Mouse (Mus musculus): ENCODE data around the gene Pnpla5. TPM values are rescaled to one million over a fixed set of nuclear protein-coding genes. Genes with fewer than 3 reads are reported as not detected.

Pnpla5 gene
- total RNA-seq (2012; rRNA removed) (not detected in 2 replicates), total RNA-seq (2014; rRNA removed) (not detected in 2 replicates), polyA plus RNA-seq (2012; ENCODE audit: insufficient read length, low read depth) (not detected in 2 replicates)

- H3K9me3 ChIP-seq (replicated peaks; ENCODE audit: low read length) = no peaks in the 10 kb centered on the region
- no peak within 1 kb of the TSS for H3K4me2 ChIP-seq (ENCODE audit: insufficient read depth, low read depth, poor library complexity, severe bottlenecking)
- no peak for DNase-seq (ENCODE audit: extremely low read depth)
- dilution Hi-C loops (cut with MboI; ENCODE audit: extremely low pct_ligation_motif_present, extremely low pct_unique_long_range_greater_than_20kb, low sequenced_read_pairs) = no loop called here
- no peaks in the 10 kb centered on the region for H3K79me2 ChIP-seq (replicated peaks; ENCODE audit: control insufficient read depth, extremely low read depth, insufficient read depth, poor library complexity, severe bottlenecking)
- H3K36me3 ChIP-seq (replicated peaks in 1 of 2; ENCODE audit: control insufficient read depth in 1 of 2, insufficient read depth in 1 of 2, low read length in 1 of 2) = no peaks in the 10 kb centered on the region
- TF ChIP-seq EP300 (IDR thresholded peaks at IDR 0.05; ENCODE audit: low read length) (no peak), ETS1 (conservative IDR thresholded peaks at IDR 0.05; ENCODE audit: low read depth, low read length) (no peak), SIN3A (IDR thresholded peaks at IDR 0.05; ENCODE audit: low read length) (no peak), IRF4 (IDR thresholded peaks at IDR 0.05; ENCODE audit: low read depth, low read length) (no peak), GABPA (IDR thresholded peaks at IDR 0.05; ENCODE audit: insufficient replicate concordance, low read depth, low read length) (no peak), MAFK (IDR thresholded peaks at IDR 0.05; ENCODE audit: insufficient replicate concordance, low read length) (no peak)
- H3K4me3 ChIP-seq (replicated peaks in 1 of 3; ENCODE audit: low read depth in 2 of 3, low read length in 2 of 3, poor library complexity in 1 of 3) = no peak within 1 kb of the TSS
- peaks cover 57% of the 10 kb centered on the region for H3K27me3 ChIP-seq (replicated peaks)
- no peak within 1 kb of the TSS for H3K9ac ChIP-seq (ENCODE audit: insufficient read depth, low read depth)
- in situ Hi-C loops (cut with MboI; ENCODE audit: low pct_ligation_motif_present, low pct_unique_long_range_greater_than_20kb, low sequenced_read_pairs) = loop anchor here (25.0 kb wide), 1 partner anchor 489 kb away; no protein-coding TSS in a partner anchor
- no peak within 1 kb of the TSS for H3K27ac ChIP-seq (ENCODE audit: insufficient read depth, low read depth)
- H3K4me1 ChIP-seq (ENCODE audit: control insufficient read depth in 1 of 2, insufficient read depth in 2 of 2) = peaks cover 2 to 31% of the 10 kb centered on the region in 2 experiments; a peak in 2 of 4 replicates
These were observed at the start of gene Pnpla5 for GRCm38 (mm10) chr15:84123075-84123474. Gene Pnpla5 (minus strand): TSS chr15:84123175.

- Histone ChIP-seq H3K9me3 (replicated peaks; ENCODE audit: low read length) (no peaks in the 10 kb centered on the region), H3K9ac (ENCODE audit: insufficient read depth, low read depth) (no peak overlapping the region), H3K4me1 (ENCODE audit: control insufficient read depth in 1 of 2, insufficient read depth in 2 of 2) (peaks cover 5 to 26% of the 10 kb centered on the region in 2 experiments; a peak in 3 of 4 replicates), H3K36me3 (replicated peaks in 1 of 2; ENCODE audit: control insufficient read depth in 1 of 2, insufficient read depth in 1 of 2, low read length in 1 of 2) (peaks cover 0 to 4% of the 10 kb centered on the region in 2 experiments), H3K4me2 (ENCODE audit: insufficient read depth, low read depth, poor library complexity, severe bottlenecking) (no peak overlapping the region), H3K79me2 (replicated peaks; ENCODE audit: control insufficient read depth, extremely low read depth, insufficient read depth, poor library complexity, severe bottlenecking) (no peaks in the 10 kb centered on the region), H3K27me3 (replicated peaks) (peaks cover 8% of the 10 kb centered on the region), H3K27ac (ENCODE audit: insufficient read depth, low read depth) (no peak overlapping the region), H3K4me3 (replicated peaks in 1 of 3; ENCODE audit: low read depth in 2 of 3, low read length in 2 of 3, poor library complexity in 1 of 3) (no peak overlapping the region)
- dilution Hi-C loops (cut with MboI; ENCODE audit: extremely low pct_ligation_motif_present, extremely low pct_unique_long_range_greater_than_20kb, low sequenced_read_pairs) = no loop called here
- TF ChIP-seq MXI1 (IDR thresholded peaks at IDR 0.05; ENCODE audit: low read depth, low read length) (no peak), ZC3H11A (IDR thresholded peaks at IDR 0.05; ENCODE audit: low read depth, low read length) (no peak), UBTF (IDR thresholded peaks at IDR 0.05; ENCODE audit: low read depth, low read length) (no peak), ZMIZ1 (IDR thresholded peaks at IDR 0.05; ENCODE audit: low read depth, low read length) (no peak), HCFC1 (IDR thresholded peaks at IDR 0.05; ENCODE audit: low read depth, low read length) (no peak), SIN3A (IDR thresholded peaks at IDR 0.05; ENCODE audit: low read length) (no peak), EP300 (IDR thresholded peaks at IDR 0.05; ENCODE audit: low read length) (no peak), MEF2A (IDR thresholded peaks at IDR 0.05; ENCODE audit: borderline replicate concordance, low read depth, low read length) (no peak), ZKSCAN1 (IDR thresholded peaks at IDR 0.05; ENCODE audit: borderline replicate concordance, low read depth, low read length) (no peak), ETS1 (conservative IDR thresholded peaks at IDR 0.05; ENCODE audit: low read depth, low read length) (no peak), USF1 (IDR thresholded peaks at IDR 0.05; ENCODE audit: low read depth, low read length) (no peak), ZNF384 (IDR thresholded peaks at IDR 0.05; ENCODE audit: low read depth, low read length) (no peak), IRF4 (IDR thresholded peaks at IDR 0.05; ENCODE audit: low read depth, low read length) (no peak), NRF1 (IDR thresholded peaks at IDR 0.05; ENCODE audit: low read depth, low read length) (no peak), POLR2A (IDR thresholded peaks at IDR 0.05; ENCODE audit: low read depth, low read length) (no peak), GABPA (IDR thresholded peaks at IDR 0.05; ENCODE audit: insufficient replicate concordance, low read depth, low read length) (no peak), MAFK (IDR thresholded peaks at IDR 0.05; ENCODE audit: insufficient replicate concordance, low read length) (no peak)
- in situ Hi-C loops (cut with MboI; ENCODE audit: low pct_ligation_motif_present, low pct_unique_long_range_greater_than_20kb, low sequenced_read_pairs) = no loop called here
- DNase-seq (ENCODE audit: extremely low read depth) = no peak
These were observed 48.2 kb upstream of the Pnpla5 start for GRCm38 (mm10) chr15:84171166-84171565.
